Mouse (Mus musculus): Measurements from ENCODE around the gene Gm42421. TPM values are rescaled to one million over a fixed set of nuclear protein-coding genes. Genes with fewer than 3 reads are reported as not detected.

Gm42421 gene
- polyA plus RNA-seq, 1 experiment from 2014 or later, result 0.78 TPM

- 73% methylated on average over 2 of the region's 2 CpGs for WGBS
- Histone ChIP-seq H3K4me1 (replicated peaks; ENCODE audit: insufficient read depth, low read length) (no peaks in the 10 kb centered on the region), H3K9me3 (replicated peaks; ENCODE audit: low read length) (no peaks in the 10 kb centered on the region), H3K27me3 (ENCODE audit: insufficient read depth, low read length) (no peaks in the 10 kb centered on the region), H3K4me2 (ENCODE audit: low read length) (no peak overlapping the region), H3K9ac (ENCODE audit: low read depth, low read length) (no peak overlapping the region), H3K27ac (no peak overlapping the region), H3K4me3 (replicated peaks; ENCODE audit: low read depth, low read length) (no peak overlapping the region), H3K36me3 (ENCODE audit: insufficient read depth, low read length) (peaks cover 16% of the 10 kb centered on the region; the same call in 1 of the 2 replicates)
- DNase-seq (ENCODE audit: low spot score), result no peak
- no peak for TF ChIP-seq CTCF (IDR thresholded peaks at IDR 0.05; ENCODE audit: low read depth)
- no peak for ATAC-seq (replicated peaks; ENCODE audit: low FRiP score, low read depth)
These were observed 54.4 kb downstream of the Gm42421 start for GRCm38 (mm10) chr5:143982361-143982760.

GRCm38 (mm10) chr5:143985381-143985780 lies 57.4 kb downstream of the Gm42421 start:
- H3K9me3 ChIP-seq (replicated peaks; ENCODE audit: low read length), result no peaks in the 10 kb centered on the region
- no peaks in the 10 kb centered on the region for H3K27me3 ChIP-seq (ENCODE audit: insufficient read depth, low read length)
- no peak overlapping the region for H3K27ac ChIP-seq
- WGBS, result 88% methylated on average over 7 of the region's 7 CpGs
- no peak for DNase-seq (ENCODE audit: low spot score)
- no peak for ATAC-seq (replicated peaks; ENCODE audit: low FRiP score, low read depth)
- H3K4me2 ChIP-seq (ENCODE audit: low read length), result no peak overlapping the region
- TF ChIP-seq CTCF (IDR thresholded peaks at IDR 0.05; ENCODE audit: low read depth), result no peak
- H3K4me1 ChIP-seq (replicated peaks; ENCODE audit: insufficient read depth, low read length), result no peaks in the 10 kb centered on the region
- no peak overlapping the region for H3K9ac ChIP-seq (ENCODE audit: low read depth, low read length)
- no peak overlapping the region for H3K4me3 ChIP-seq (replicated peaks; ENCODE audit: low read depth, low read length)
- H3K36me3 ChIP-seq (ENCODE audit: insufficient read depth, low read length), result peaks cover 39% of the 10 kb centered on the region

Other genes starting within 250 kb of the Gm42421 start
- 12.9 and 13.1 TPM in 2 replicates for gene Usp42, start 195.9 kb upstream of the Gm42421 start, polyA plus RNA-seq (2015; fragmentation: Nextera tagmentation; extraction: Ambion mirVana)
- 32.4 and 34.1 TPM in 2 replicates for gene Eif2ak1, start 110.4 kb upstream of the Gm42421 start, polyA plus RNA-seq (2015; fragmentation: Nextera tagmentation; extraction: Ambion mirVana)
- gene Ankrd61, start 30.5 kb upstream of the Gm42421 start, polyA plus RNA-seq (2015; fragmentation: Nextera tagmentation; extraction: Ambion mirVana), result 0.22 and 0.29 TPM in 2 replicates
- 76.6 and 81.9 TPM in 2 replicates for gene Aimp2, start 18.3 kb upstream of the Gm42421 start, polyA plus RNA-seq (2015; fragmentation: Nextera tagmentation; extraction: Ambion mirVana)
- 14.8 and 16.7 TPM in 2 replicates for gene Pms2, start 18.2 kb upstream of the Gm42421 start, polyA plus RNA-seq (2015; fragmentation: Nextera tagmentation; extraction: Ambion mirVana)
- 1.7 and 1.8 TPM in 2 replicates for gene Rsph10b, start 4.9 kb downstream of the Gm42421 start, polyA plus RNA-seq (2015; fragmentation: Nextera tagmentation; extraction: Ambion mirVana)
- gene Ccz1, start 86.7 kb downstream of the Gm42421 start, polyA plus RNA-seq (2015; fragmentation: Nextera tagmentation; extraction: Ambion mirVana), result 78.5 and 78.9 TPM in 2 replicates
- gene Ocm, start 98.5 kb downstream of the Gm42421 start, polyA plus RNA-seq (2015; fragmentation: Nextera tagmentation; extraction: Ambion mirVana), result 4.5 and 5.9 TPM in 2 replicates
- 4.9 and 5.1 TPM in 2 replicates for gene Lmtk2, start 172.3 kb downstream of the Gm42421 start, polyA plus RNA-seq (2015; fragmentation: Nextera tagmentation; extraction: Ambion mirVana)

All from kidney, postnatal 0 days (tissue).